Mouse (Mus musculus) heart, embryonic 11.5 days (tissue): ENCODE measurements around the gene Cib4. TPM values are rescaled to one million over a fixed set of nuclear protein-coding genes. Genes with fewer than 3 reads are reported as not detected.

Source experiments
- ATAC-seq: fragments of 200-750 bp; cut with Nextera tagmentation; replicated peaks from 2 replicates; pipeline ENCODE4 v1.8.0; 2017; ENCODE audit warnings: moderate library complexity; ENCODE audit not compliant: insufficient number of reproducible peaks, low FRiP score, low TSS enrichment
- H3K27ac ChIP-seq: fragments of 300-500 bp; sonication (generic); 2 replicates; pipeline ENCODE4 v1.5.1; 2014; ENCODE audit warnings: mild to moderate bottlenecking, low read depth, low read length
- H3K27me3 ChIP-seq: fragments of 300-500 bp; sonication (generic); 2 replicates; pipeline ENCODE4 v1.6.1; 2014; ENCODE audit warnings: mild to moderate bottlenecking, low read length, mixed read lengths; ENCODE audit not compliant: control insufficient read depth, insufficient read depth
- H3K36me3 ChIP-seq: fragments of 300-500 bp; sonication (generic); 2 replicates; pipeline ENCODE4 v1.6.1; 2014; ENCODE audit warnings: mild to moderate bottlenecking, low read length, moderate library complexity, mixed read lengths; ENCODE audit not compliant: control insufficient read depth, insufficient read depth
- H3K4me1 ChIP-seq: fragments of 300-500 bp; sonication (generic); 2 replicates; pipeline ENCODE4 v1.6.1; 2014; ENCODE audit warnings: low read length; ENCODE audit not compliant: control insufficient read depth, insufficient read depth
- H3K4me2 ChIP-seq: fragments of 300-500 bp; sonication (generic); 2 replicates; pipeline ENCODE4 v1.6.1; 2014; ENCODE audit warnings: mild to moderate bottlenecking, moderate library complexity
- H3K4me3 ChIP-seq: fragments of 300-500 bp; sonication (generic); 2 replicates; pipeline ENCODE4 v1.5.1; 2014; ENCODE audit warnings: low read depth, low read length
- H3K9ac ChIP-seq: fragments of 300-500 bp; sonication (generic); 2 replicates; pipeline ENCODE4 v1.6.1; 2014; ENCODE audit warnings: mild to moderate bottlenecking, low read depth, low read length, moderate library complexity
- H3K9me3 ChIP-seq: fragments of 300-500 bp; sonication (generic); replicated peaks from 2 replicates; pipeline ENCODE4 v1.6.1; 2016; ENCODE audit warnings: low read length; ENCODE audit not compliant: control insufficient read depth
- WGBS: fragments of 180-500 bp; shearing (Covaris S2); extraction: QIAGEN DNeasy Blood & Tissue Kit; methylation state at CpG from one replicate; pipeline ENCODE4 v1.1.7; 2014; ENCODE audit not compliant: insufficient replicate concordance; 5-methylcytosine and 5-hydroxymethylcytosine counted together
- polyA plus RNA-seq: library from polyadenylated mRNA; unstranded; fragments of >200 nt; fragmentation: Nextera tagmentation; extraction: Ambion mirVana; gene quantifications from 2 replicates; pipeline ENCODE4 v1.2.1, GENCODE M21; 2014

Cib4 gene
- polyA plus RNA-seq, 1 experiment from 2014 or later, result not detected

- Histone ChIP-seq H3K9me3 (no peaks in the 10 kb centered on the region), H3K36me3 (no peaks in the 10 kb centered on the region), H3K27ac (no peak overlapping the region), H3K4me1 (peaks cover 11% of the 10 kb centered on the region; the same call in 1 of the 2 replicates), H3K4me2 (no peak overlapping the region), H3K27me3 (no peaks in the 10 kb centered on the region), H3K9ac (no peak overlapping the region), H3K4me3 (no peak overlapping the region)
- ATAC-seq, result no peak
- WGBS, result 85% methylated on average over 3 of the region's 3 CpGs
These were observed 13.8 kb upstream of the Cib4 start for GRCm38 (mm10) chr5:30559421-30559820.

GRCm38 (mm10) chr5:30556284-30556683 lies 10.6 kb upstream of the Cib4 start:
- 64% methylated on average over 3 of the region's 3 CpGs for WGBS

GRCm38 (mm10) chr5:30554981-30555380 lies 9.3 kb upstream of the Cib4 start:
- ATAC-seq, result no peak
- H3K4me2 ChIP-seq, result no peak overlapping the region
- H3K4me1 ChIP-seq, result peaks cover 13% of the 10 kb centered on the region; the same call in 1 of the 2 replicates

More at GRCm38 (mm10) chr5:30556284-30556683, 10.6 kb upstream of the Cib4 start:
- Histone ChIP-seq H3K4me3 (no peak overlapping the region), H3K27me3 (no peaks in the 10 kb centered on the region), H3K9me3 (no peaks in the 10 kb centered on the region), H3K4me1 (peaks cover 13% of the 10 kb centered on the region; the same call in 1 of the 2 replicates), H3K4me2 (no peak overlapping the region), H3K9ac (no peak overlapping the region), H3K27ac (no peak overlapping the region), H3K36me3 (no peaks in the 10 kb centered on the region)
- ATAC-seq, result no peak

GRCm38 (mm10) chr5:30553936-30554335 lies 8.3 kb upstream of the Cib4 start:
- no peak overlapping the region for H3K4me3 ChIP-seq
- no peak overlapping the region for H3K9ac ChIP-seq
- no peak for ATAC-seq
- WGBS, result 84% methylated on average over 13 of the region's 13 CpGs
- no peak overlapping the region for H3K27ac ChIP-seq
- H3K4me2 ChIP-seq, result no peak overlapping the region
- H3K4me1 ChIP-seq, result peaks cover 13% of the 10 kb centered on the region; the same call in 1 of the 2 replicates
- no peaks in the 10 kb centered on the region for H3K27me3 ChIP-seq
- no peaks in the 10 kb centered on the region for H3K36me3 ChIP-seq
- H3K9me3 ChIP-seq, result no peaks in the 10 kb centered on the region

More at GRCm38 (mm10) chr5:30554981-30555380, 9.3 kb upstream of the Cib4 start:
- WGBS, result 47% methylated on average over 8 of the region's 8 CpGs
- Histone ChIP-seq H3K9ac (no peak overlapping the region), H3K9me3 (no peaks in the 10 kb centered on the region), H3K27ac (no peak overlapping the region), H3K27me3 (no peaks in the 10 kb centered on the region), H3K4me3 (no peak overlapping the region), H3K36me3 (no peaks in the 10 kb centered on the region)

GRCm38 (mm10) chr5:30552006-30552405 lies 6.4 kb upstream of the Cib4 start:
- ATAC-seq, result no peak
- WGBS, result 87% methylated on average over 6 of the region's 6 CpGs
- H3K36me3 ChIP-seq, result no peaks in the 10 kb centered on the region

GRCm38 (mm10) chr5:30551022-30551638 lies 5.5 kb upstream of the Cib4 start:
- no peaks in the 10 kb centered on the region for H3K27me3 ChIP-seq
- no peaks in the 10 kb centered on the region for H3K9me3 ChIP-seq
- no peaks in the 10 kb centered on the region for H3K36me3 ChIP-seq
- WGBS, result 85% methylated on average over 8 of the region's 8 CpGs
- no peak for ATAC-seq
- no peak overlapping the region for H3K27ac ChIP-seq
- no peak overlapping the region for H3K9ac ChIP-seq
- H3K4me3 ChIP-seq, result no peak overlapping the region
- H3K4me1 ChIP-seq, result peaks cover 16% of the 10 kb centered on the region; the same call in 1 of the 2 replicates
- no peak overlapping the region for H3K4me2 ChIP-seq

More at GRCm38 (mm10) chr5:30552006-30552405, 6.4 kb upstream of the Cib4 start:
- H3K9me3 ChIP-seq, result no peaks in the 10 kb centered on the region
- H3K27me3 ChIP-seq, result no peaks in the 10 kb centered on the region
- peaks cover 16% of the 10 kb centered on the region; the same call in 1 of the 2 replicates for H3K4me1 ChIP-seq
- no peak overlapping the region for H3K4me2 ChIP-seq
- H3K27ac ChIP-seq, result no peak overlapping the region
- H3K4me3 ChIP-seq, result no peak overlapping the region
- H3K9ac ChIP-seq, result no peak overlapping the region

- WGBS, result 65% methylated on average over 9 of the region's 9 CpGs
- no peaks in the 10 kb centered on the region for H3K36me3 ChIP-seq
- H3K9me3 ChIP-seq, result no peaks in the 10 kb centered on the region
- H3K4me1 ChIP-seq, result peaks cover 14% of the 10 kb centered on the region; the same call in 1 of the 2 replicates
- H3K27me3 ChIP-seq, result no peaks in the 10 kb centered on the region
- no peak overlapping the region for H3K27ac ChIP-seq
- no peak overlapping the region for H3K4me2 ChIP-seq
- H3K4me3 ChIP-seq, result no peak overlapping the region
- H3K9ac ChIP-seq, result no peak overlapping the region
- no peak; the same call in 1 of the 2 replicates for ATAC-seq
These were observed 4.8 kb upstream of the Cib4 start for GRCm38 (mm10) chr5:30550334-30551021.

- no peaks in the 10 kb centered on the region for H3K27me3 ChIP-seq
- H3K9me3 ChIP-seq, result no peaks in the 10 kb centered on the region
- no peak overlapping the region for H3K9ac ChIP-seq
- no peak overlapping the region for H3K4me2 ChIP-seq
- H3K4me3 ChIP-seq, result no peak overlapping the region
- WGBS, result 64% methylated on average over 2 of the region's 2 CpGs
- ATAC-seq, result no peak
- peaks cover 8% of the 10 kb centered on the region for H3K4me1 ChIP-seq
- H3K27ac ChIP-seq, result no peak overlapping the region
- H3K36me3 ChIP-seq, result no peaks in the 10 kb centered on the region
These were observed 3.0 kb upstream of the Cib4 start for GRCm38 (mm10) chr5:30548681-30549080.
